Mouse (Mus musculus): ENCODE results near the gene Zfp791. TPM values are rescaled to one million over a fixed set of nuclear protein-coding genes. Genes with fewer than 3 reads are reported as not detected.

The Zfp791 gene
- total RNA-seq, 4 experiments from 2014 or later: 2.1 to 3.0 (median 2.7) TPM

Small RNA genes within 50 kb of the gene (microRNA-seq; reads per million reads assigned to microRNA genes)
- gene Gm23388 (0.84 reads per million), gene Mir7070 (1.4 reads per million)

Other genes starting within 250 kb of the Zfp791 start
- gene Gcdh, start 229.2 kb downstream of the Zfp791 start, total RNA-seq (2022): 10 to 100 TPM; 77.8 to 99.2 (median 86.0) TPM
- gene Klf1, start 221.2 kb downstream of the Zfp791 start, total RNA-seq (2022): not detected
- 10 to 100 TPM in 3 of 4 experiments, 1 to 10 TPM in 1; 7.9 to 15.7 (median 12.3) TPM for gene Dnase2a, start 214.5 kb downstream of the Zfp791 start, total RNA-seq (2022)
- gene Mast1, start 185.7 kb downstream of the Zfp791 start, total RNA-seq (2022): under 1 TPM; 0.06 to 0.19 (median 0.13) TPM
- not detected for gene Rtbdn, start 176.1 kb downstream of the Zfp791 start, total RNA-seq (2022)
- gene Gm49661, start 153.7 kb downstream of the Zfp791 start, total RNA-seq (2022): 1 to 10 TPM in 2 of 4 experiments, not detected in 2; 2.4 to 5.9 TPM
- 100 to 1,000 TPM; 644 to 711 (median 676) TPM for gene Prdx2, start 153.5 kb downstream of the Zfp791 start, total RNA-seq (2022)
- gene Rnaseh2a, start 153.3 kb downstream of the Zfp791 start, total RNA-seq (2022): 10 to 100 TPM; 41.9 to 61.3 (median 55.0) TPM
- 10 to 100 TPM; 17.8 to 32.3 (median 23.9) TPM for gene Junb, start 144.4 kb downstream of the Zfp791 start, total RNA-seq (2022)
- 1 to 10 TPM; 1.9 to 3.5 (median 2.7) TPM for gene Hook2, start 132.5 kb downstream of the Zfp791 start, total RNA-seq (2022)
- gene Best2, start 108.6 kb downstream of the Zfp791 start, total RNA-seq (2022): not detected
- gene Asna1, start 97.8 kb downstream of the Zfp791 start, total RNA-seq (2022): 10 to 100 TPM; 63.5 to 72.5 (median 65.4) TPM
- 10 to 100 TPM; 76.6 to 90.6 (median 78.6) TPM for gene Trir, start 96.3 kb downstream of the Zfp791 start, total RNA-seq (2022)
- gene Tnpo2, start 86.2 kb downstream of the Zfp791 start, total RNA-seq (2022): 10 to 100 TPM; 29.6 to 32.4 (median 30.8) TPM
- gene Fbxw9, start 63.0 kb downstream of the Zfp791 start, total RNA-seq (2022): 1 to 10 TPM; 2.9 to 4.0 (median 3.3) TPM
- gene Gm5741, start 55.1 kb downstream of the Zfp791 start, total RNA-seq (2022): not detected
- 10 to 100 TPM; 32.7 to 36.4 (median 35.5) TPM for gene Dhps, start 51.3 kb downstream of the Zfp791 start, total RNA-seq (2022)
- gene Wdr83os, start 42.4 kb downstream of the Zfp791 start, total RNA-seq (2022): 10 to 100 TPM; 40.8 to 45.3 (median 43.6) TPM
- gene Wdr83, start 41.8 kb downstream of the Zfp791 start, total RNA-seq (2022): 10 to 100 TPM; 26.6 to 32.4 (median 30.0) TPM
- 10 to 100 TPM; 21.9 to 36.3 (median 26.3) TPM for gene Man2b1, start 39.8 kb downstream of the Zfp791 start, total RNA-seq (2022)
- gene Cks1brt, start 28.8 kb upstream of the Zfp791 start, total RNA-seq (2022): not detected
- gene Olfr371, start 102.9 kb upstream of the Zfp791 start, total RNA-seq (2022): not detected
- gene Orc6, start 176.5 kb upstream of the Zfp791 start, total RNA-seq (2022): 1 to 10 TPM; 5.0 to 7.0 (median 5.3) TPM
- 10 to 100 TPM; 66.9 to 68.9 (median 67.8) TPM for gene Vps35, start 176.7 kb upstream of the Zfp791 start, total RNA-seq (2022)